Mouse (Mus musculus) limb, embryonic 14.5 days (tissue): ENCODE measurements at regions not wholly inside any gene's neighbourhood (a gene's known extent, or its start where the extent isn't known, plus 50 kb on each side); places are given as distances from the start of the nearest gene placed in this dataset.
A peak's percentile ranks its signal among the peaks of the same experiment; 100 is the strongest.

Source experiments
- ATAC-seq: fragments of 200-750 bp; cut with Nextera tagmentation; 2 replicates; pipeline ENCODE4 v1.8.0; 2017; ENCODE audit warnings: low read depth, moderate number of reproducible peaks, moderate TSS enrichment; ENCODE audit not compliant: low FRiP score
- DNase-seq: peaks from one replicate; pipeline ENCODE4 v3.0.0-alpha.2; 2015; ENCODE audit warnings: low spot score
- H3K27ac ChIP-seq: fragments of 300-500 bp; sonication (generic); replicated peaks from 2 replicates; pipeline ENCODE4 v1.5.1; 2014; ENCODE audit warnings: low read depth, mild to moderate bottlenecking, low read length, moderate library complexity, mixed read lengths
- H3K27me3 ChIP-seq: fragments of 300-500 bp; sonication (generic); 2 replicates; pipeline ENCODE4 v1.6.1; 2014; ENCODE audit warnings: low read length, mixed read lengths; ENCODE audit not compliant: control insufficient read depth, insufficient read depth
- H3K36me3 ChIP-seq: fragments of 300-500 bp; sonication (generic); 2 replicates; pipeline ENCODE4 v1.6.1; 2014; ENCODE audit warnings: mild to moderate bottlenecking, low read length, moderate library complexity, mixed read lengths; ENCODE audit not compliant: control insufficient read depth, insufficient read depth
- H3K4me1 ChIP-seq: fragments of 300-500 bp; sonication (generic); 2 replicates; pipeline ENCODE4 v1.6.1; 2014; ENCODE audit warnings: antibody characterized with exemption, low read length, mixed read lengths; ENCODE audit not compliant: control insufficient read depth, insufficient read depth
- H3K4me2 ChIP-seq: fragments of 300-500 bp; sonication (generic); replicated peaks from 2 replicates; pipeline ENCODE4 v1.6.1; 2014; ENCODE audit warnings: low read depth, mild to moderate bottlenecking, low read length, moderate library complexity; ENCODE audit not compliant: severe bottlenecking
- H3K4me3 ChIP-seq: fragments of 300-500 bp; sonication (generic); replicated peaks from 2 replicates; pipeline ENCODE4 v1.5.1; 2014; ENCODE audit warnings: low read length
- H3K9ac ChIP-seq: fragments of 300-500 bp; sonication (generic); 2 replicates; pipeline ENCODE4 v1.6.1; 2014; ENCODE audit warnings: mild to moderate bottlenecking, low read depth, low read length, moderate library complexity; ENCODE audit not compliant: severe bottlenecking
- H3K9me3 ChIP-seq: fragments of 300-500 bp; sonication (generic); 2 replicates; pipeline ENCODE4 v1.6.1; 2016; ENCODE audit warnings: low read length; ENCODE audit not compliant: control insufficient read depth
- POLR2A ChIP-seq: fragments of 200-500 bp; IDR thresholded peaks from 2 replicates; pipeline ENCODE4 v1.8.0; 2012; ENCODE audit warnings: inconsistent platforms, mild to moderate bottlenecking, moderate library complexity, borderline replicate concordance; ENCODE audit not compliant: insufficient read depth, insufficient read length; ENCODE audit errors: extremely low read depth
- WGBS: fragments of 180-500 bp; shearing (Covaris S2); extraction: QIAGEN DNeasy Blood & Tissue Kit; methylation state at CpG from one replicate; pipeline ENCODE4 v1.1.7; 2014; 5-methylcytosine and 5-hydroxymethylcytosine counted together

GRCm38 (mm10) chr9:27216024-27216423, 60.8 kb upstream of the Jam3 start:
- H3K36me3 ChIP-seq = no peaks in the 10 kb centered on the region
- H3K9ac ChIP-seq = no peak overlapping the region
- WGBS = 90% methylated on average over 7 of the region's 7 CpGs
- H3K9me3 ChIP-seq = no peaks in the 10 kb centered on the region
- no peak for TF ChIP-seq POLR2A
- DNase-seq = no peak
- no peak overlapping the region for H3K4me2 ChIP-seq
- H3K4me1 ChIP-seq = no peaks in the 10 kb centered on the region
- H3K27me3 ChIP-seq = no peaks in the 10 kb centered on the region
- no peak overlapping the region for H3K4me3 ChIP-seq
- ATAC-seq = no peak
- no peak overlapping the region for H3K27ac ChIP-seq

GRCm38 (mm10) chr9:27214023-27214422, 58.8 kb upstream of the Jam3 start:
- H3K9ac ChIP-seq = no peak overlapping the region
- no peak for TF ChIP-seq POLR2A
- H3K4me1 ChIP-seq = no peaks in the 10 kb centered on the region
- no peak overlapping the region for H3K4me2 ChIP-seq
- H3K27me3 ChIP-seq = no peaks in the 10 kb centered on the region
- H3K9me3 ChIP-seq = no peaks in the 10 kb centered on the region
- WGBS = 57% methylated on average over 3 of the region's 3 CpGs
- no peak overlapping the region for H3K27ac ChIP-seq
- H3K36me3 ChIP-seq = no peaks in the 10 kb centered on the region
- peak; percentile 39 for DNase-seq
- ATAC-seq = peak; percentile 77
- H3K4me3 ChIP-seq = no peak overlapping the region

GRCm38 (mm10) chr9:27208840-27209239, 53.6 kb upstream of the Jam3 start:
- Histone ChIP-seq H3K9me3 (no peaks in the 10 kb centered on the region), H3K36me3 (no peaks in the 10 kb centered on the region), H3K4me3 (no peak overlapping the region), H3K9ac (no peak overlapping the region), H3K4me2 (no peak overlapping the region), H3K27me3 (no peaks in the 10 kb centered on the region), H3K4me1 (no peaks in the 10 kb centered on the region), H3K27ac (no peak overlapping the region)
- TF ChIP-seq POLR2A = no peak
- no peak for ATAC-seq
- DNase-seq = no peak
- 24% methylated on average over 3 of the region's 3 CpGs for WGBS
